In genomic region chr3:88797507-88797906, GRCm38 (mm10) we compare ENCODE assay signal across 6 mouse cellular contexts. TPM values are rescaled to one million over a fixed set of nuclear protein-coding genes. Genes with fewer than 3 reads are reported as not detected.
DNase-seq lines count a peak whose midpoint lies in the region; ATAC-seq and TF ChIP-seq lines count a peak whose summit lies in the region.
"Not testable (repeated sequence)": the region's sequence is repeated elsewhere in the genome, so short reads cannot be mapped to it uniquely, and the experiment has no call there.

No protein-coding gene starts in this region.

- DNase-seq in 3T3-L1 (ENCODE audit: low read depth, low spot score) (peak; percentile 39), ES-CJ7 (ENCODE audit: low read depth, low spot score) (peak; percentile 14), MN1 (ENCODE audit: low spot score) (peak; percentile 5), ZHBTc4 (ENCODE audit: low read depth, low spot score) (peak; percentile 38)
- DNase-seq in lung, adult 2 months = not testable (repeated sequence)

- not testable (repeated sequence) for H3K27ac ChIP-seq in intestine, postnatal 0 days (ENCODE audit: low read depth, low read length)

- H3K4me1 ChIP-seq in intestine, postnatal 0 days (replicated peaks; ENCODE audit: control insufficient read depth, insufficient read depth, low read length); lung, adult 2 months (ENCODE audit: control insufficient read depth, insufficient read depth, low read length): not testable (repeated sequence)

- not testable (repeated sequence) for H3K9ac ChIP-seq in intestine, postnatal 0 days (ENCODE audit: low read depth, low read length)

- TF ChIP-seq POLR2A in lung, adult 2 months (IDR thresholded peaks at IDR 0.05; ENCODE audit: borderline replicate concordance, extremely low read depth, low read depth, low read length) = not testable (repeated sequence)

- 0 out of 2 replicates have a peak, but pooled peaks have one; percentile 6 for TF ChIP-seq CTCF in intestine, postnatal 0 days (IDR thresholded peaks at IDR 0.05; ENCODE audit: low read depth)
- 0 out of 2 replicates have a peak, but pooled peaks have one; percentile 2 for TF ChIP-seq CTCF in lung, adult 2 months (IDR thresholded peaks at IDR 0.05; ENCODE audit: insufficient read depth, low read length)

- ATAC-seq in intestine, postnatal 0 days = not testable (repeated sequence)

- 87% methylated on average over 6 of the region's 6 CpGs for WGBS in intestine, postnatal 0 days
- WGBS in lung, adult 2 months = 89% methylated on average over 6 of the region's 6 CpGs

- not testable (repeated sequence) for H3K4me2 ChIP-seq in intestine, postnatal 0 days (replicated peaks; ENCODE audit: low read depth)

- H3K27me3 ChIP-seq in intestine, postnatal 0 days (replicated peaks; ENCODE audit: control insufficient read depth, insufficient read depth, low read length) = not testable (repeated sequence)

- H3K4me3 ChIP-seq in intestine, postnatal 0 days (ENCODE audit: low read depth, low read length); lung, adult 2 months (replicated peaks; ENCODE audit: extremely low read depth, low read depth, low read length): not testable (repeated sequence)

- H3K36me3 ChIP-seq in intestine, postnatal 0 days (ENCODE audit: control insufficient read depth, insufficient read depth) = not testable (repeated sequence)

- H3K9me3 ChIP-seq in intestine, postnatal 0 days (ENCODE audit: control insufficient read depth) = not testable (repeated sequence)

RNA-seq across cellular contexts. Expression of gene Syt11, which starts 22.5 kb away (rescaled TPM):
- polyA plus RNA-seq in intestine, postnatal 0 days (2015; fragmentation: Nextera tagmentation; extraction: Ambion mirVana) = 8.6 and 10.1 TPM in 2 replicates
- 5.4 and 8.4 TPM in 2 replicates for polyA plus RNA-seq in lung, adult 2 months (2012; rRNA removed)

RNA-seq across cellular contexts. Expression of gene Gon4l, which starts 37.5 kb away (rescaled TPM):
- 3.3 and 3.7 TPM in 2 replicates for polyA plus RNA-seq in intestine, postnatal 0 days (2015; fragmentation: Nextera tagmentation; extraction: Ambion mirVana)
- polyA plus RNA-seq in lung, adult 2 months (2012; rRNA removed) = 12.4 and 16.6 TPM in 2 replicates
